Mouse (Mus musculus): ENCODE results near the gene Abcg8. TPM values are rescaled to one million over a fixed set of nuclear protein-coding genes. Genes with fewer than 3 reads are reported as not detected.

Gene Abcg8
- total and polyA plus RNA-seq, 2 experiments, result 65.5 to 115 TPM

GRCm38 (mm10) chr17:84716252-84716872 lies 40.3 kb downstream of the Abcg8 start:
- TF ChIP-seq CTCF (IDR thresholded peaks at IDR 0.05; ENCODE audit: low read depth, low read length) (no peak), POLR2A (IDR thresholded peaks at IDR 0.05; ENCODE audit: extremely low read depth, insufficient read depth, low read length) (no peak)

GRCm38 (mm10) chr17:84717416-84717815 lies 41.3 kb downstream of the Abcg8 start:
- Histone ChIP-seq H3K79me2 (ENCODE audit: control insufficient read depth, insufficient read depth, low read length) (0 out of 2 replicates have a peak, but pooled peaks cover 3% of the 10 kb centered on the region), H3K4me1 (ENCODE audit: control insufficient read depth, insufficient read depth, low read length) (no peaks in the 10 kb centered on the region), H3K27me3 (ENCODE audit: control insufficient read depth, insufficient read depth, low read length) (no peaks in the 10 kb centered on the region), H3K36me3 (ENCODE audit: control insufficient read depth, insufficient read depth, low read length) (peaks cover 52% of the 10 kb centered on the region), H3K4me3 (ENCODE audit: insufficient read depth, low read depth, low read length) (no peak overlapping the region), H3K9ac (ENCODE audit: low read depth, low read length) (no peak overlapping the region), H3K27ac (replicated peaks; ENCODE audit: insufficient read depth, low read depth, low read length) (no peak overlapping the region)
- no peak for TF ChIP-seq POLR2A (IDR thresholded peaks at IDR 0.05; ENCODE audit: extremely low read depth, insufficient read depth, low read length)
- TF ChIP-seq CTCF (IDR thresholded peaks at IDR 0.05; ENCODE audit: low read depth, low read length), result no peak
- 84% methylated on average over 5 of the region's 5 CpGs for WGBS
- no peak for DNase-seq (ENCODE audit: extremely low read depth, low read depth, low spot score)

More at GRCm38 (mm10) chr17:84716252-84716872, 40.3 kb downstream of the Abcg8 start:
- Histone ChIP-seq H3K79me2 (ENCODE audit: control insufficient read depth, insufficient read depth, low read length) (0 out of 2 replicates have a peak, but pooled peaks cover 3% of the 10 kb centered on the region), H3K27ac (replicated peaks; ENCODE audit: insufficient read depth, low read depth, low read length) (no peak overlapping the region), H3K36me3 (ENCODE audit: control insufficient read depth, insufficient read depth, low read length) (peaks cover 49% of the 10 kb centered on the region), H3K4me3 (ENCODE audit: insufficient read depth, low read depth, low read length) (no peak overlapping the region), H3K4me1 (ENCODE audit: control insufficient read depth, insufficient read depth, low read length) (no peaks in the 10 kb centered on the region), H3K9ac (ENCODE audit: low read depth, low read length) (no peak overlapping the region), H3K27me3 (ENCODE audit: control insufficient read depth, insufficient read depth, low read length) (no peaks in the 10 kb centered on the region)
- 93% methylated on average over 16 of the region's 16 CpGs for WGBS
- no peak for DNase-seq (ENCODE audit: extremely low read depth, low read depth, low spot score)

- peaks cover 52% of the 10 kb centered on the region for H3K36me3 ChIP-seq (ENCODE audit: control insufficient read depth, insufficient read depth, low read length)
- DNase-seq (ENCODE audit: extremely low read depth, low read depth, low spot score), result peak; percentile 30
- 74% methylated on average over 3 of the region's 3 CpGs for WGBS
These were observed 43.0 kb downstream of the Abcg8 start for GRCm38 (mm10) chr17:84719105-84719504.

GRCm38 (mm10) chr17:84724028-84724427 lies 47.9 kb downstream of the Abcg8 start:
- no peaks in the 10 kb centered on the region for H3K79me2 ChIP-seq (ENCODE audit: control insufficient read depth, insufficient read depth, low read length)
- no peak overlapping the region for H3K27ac ChIP-seq (replicated peaks; ENCODE audit: insufficient read depth, low read depth, low read length)
- H3K36me3 ChIP-seq (ENCODE audit: control insufficient read depth, insufficient read depth, low read length), result peaks cover 60% of the 10 kb centered on the region
- no peak for TF ChIP-seq POLR2A (IDR thresholded peaks at IDR 0.05; ENCODE audit: extremely low read depth, insufficient read depth, low read length)
- no peak for TF ChIP-seq CTCF (IDR thresholded peaks at IDR 0.05; ENCODE audit: low read depth, low read length)
- 95% methylated on average over 9 of the region's 9 CpGs for WGBS
- no peaks in the 10 kb centered on the region for H3K4me1 ChIP-seq (ENCODE audit: control insufficient read depth, insufficient read depth, low read length)
- H3K27me3 ChIP-seq (ENCODE audit: control insufficient read depth, insufficient read depth, low read length), result no peaks in the 10 kb centered on the region
- H3K4me3 ChIP-seq (ENCODE audit: insufficient read depth, low read depth, low read length), result no peak overlapping the region
- DNase-seq (ENCODE audit: extremely low read depth, low read depth, low spot score), result no peak
- no peak overlapping the region for H3K9ac ChIP-seq (ENCODE audit: low read depth, low read length)

More at GRCm38 (mm10) chr17:84719105-84719504, 43.0 kb downstream of the Abcg8 start:
- no peaks in the 10 kb centered on the region for H3K4me1 ChIP-seq (ENCODE audit: control insufficient read depth, insufficient read depth, low read length)
- H3K27me3 ChIP-seq (ENCODE audit: control insufficient read depth, insufficient read depth, low read length), result no peaks in the 10 kb centered on the region
- no peak overlapping the region for H3K9ac ChIP-seq (ENCODE audit: low read depth, low read length)
- H3K79me2 ChIP-seq (ENCODE audit: control insufficient read depth, insufficient read depth, low read length), result 0 out of 2 replicates have a peak, but pooled peaks cover 3% of the 10 kb centered on the region
- no peak overlapping the region for H3K27ac ChIP-seq (replicated peaks; ENCODE audit: insufficient read depth, low read depth, low read length)
- no peak for TF ChIP-seq CTCF (IDR thresholded peaks at IDR 0.05; ENCODE audit: low read depth, low read length)
- TF ChIP-seq POLR2A (IDR thresholded peaks at IDR 0.05; ENCODE audit: extremely low read depth, insufficient read depth, low read length), result no peak
- H3K4me3 ChIP-seq (ENCODE audit: insufficient read depth, low read depth, low read length), result no peak overlapping the region

- H3K79me2 ChIP-seq (ENCODE audit: control insufficient read depth, insufficient read depth, low read length), result no peaks in the 10 kb centered on the region
- no peaks in the 10 kb centered on the region for H3K4me1 ChIP-seq (ENCODE audit: control insufficient read depth, insufficient read depth, low read length)
- DNase-seq (ENCODE audit: extremely low read depth, low read depth, low spot score), result no peak
- TF ChIP-seq POLR2A (IDR thresholded peaks at IDR 0.05; ENCODE audit: extremely low read depth, insufficient read depth, low read length), result no peak
- no peak for TF ChIP-seq CTCF (IDR thresholded peaks at IDR 0.05; ENCODE audit: low read depth, low read length)
- no peak overlapping the region for H3K27ac ChIP-seq (replicated peaks; ENCODE audit: insufficient read depth, low read depth, low read length)
- 98% methylated on average over 3 of the region's 3 CpGs for WGBS
- no peak overlapping the region for H3K4me3 ChIP-seq (ENCODE audit: insufficient read depth, low read depth, low read length)
- H3K27me3 ChIP-seq (ENCODE audit: control insufficient read depth, insufficient read depth, low read length), result no peaks in the 10 kb centered on the region
- H3K36me3 ChIP-seq (ENCODE audit: control insufficient read depth, insufficient read depth, low read length), result peaks cover 65% of the 10 kb centered on the region
- no peak overlapping the region for H3K9ac ChIP-seq (ENCODE audit: low read depth, low read length)
These were observed 49.1 kb downstream of the Abcg8 start for GRCm38 (mm10) chr17:84725163-84725562.

Data from liver, adult 2 months (tissue).